Mouse (Mus musculus) bone marrow, adult 2 months (tissue): ENCODE measurements around the gene Cxcl5.

Experiments used
- CTCF ChIP-seq: fragments of 200-500 bp; IDR thresholded peaks from 2 replicates; pipeline ENCODE4 v1.5.1; 2011; ENCODE audit warnings: low read length, control low read depth; ENCODE audit not compliant: control insufficient read depth, insufficient read depth
- POLR2A ChIP-seq: fragments of 200-500 bp; IDR thresholded peaks from 2 replicates; pipeline ENCODE4 v1.6.1; 2011; ENCODE audit warnings: low read depth, mild to moderate bottlenecking, control low read depth, low read length, borderline replicate concordance; ENCODE audit not compliant: control insufficient read depth

DNA sequence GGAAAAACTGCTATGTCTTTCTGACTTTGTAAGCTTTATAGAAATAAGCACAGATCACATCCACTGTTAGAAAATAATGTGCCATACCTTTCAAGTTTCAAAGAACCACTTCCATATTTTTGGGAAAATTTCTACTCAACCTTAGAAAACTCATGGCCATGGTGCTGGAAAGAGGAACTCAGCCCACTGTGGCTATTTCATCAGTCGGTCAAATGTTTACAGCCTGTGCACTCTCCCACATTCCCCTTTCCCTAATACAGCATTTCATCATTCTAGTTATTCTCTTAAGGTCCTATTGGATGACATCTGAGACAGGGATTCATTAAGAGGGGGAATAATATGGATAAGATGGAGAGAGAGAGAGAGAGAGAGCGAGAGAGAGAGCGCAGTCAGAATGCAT, 24.5 kb downstream of the Cxcl5 start:
- TF ChIP-seq POLR2A = no peak
- TF ChIP-seq CTCF = no peak
